Mouse (Mus musculus): ENCODE results near the gene Ppp2r5d. TPM values are rescaled to one million over a fixed set of nuclear protein-coding genes. Genes with fewer than 3 reads are reported as not detected.

Gene Ppp2r5d
- 10 to 100 TPM; 35.0 to 35.3 TPM for total RNA-seq (2021)
- long read RNA-seq, experiment 1, transcript Ppp2r5d-201 (15 exons, 2,926 nt), result major isoform, 25 of 43 reads
- long read RNA-seq, experiment 1, partial matches to known transcripts, result 9 of 43 reads
- long read RNA-seq, experiment 1, other reads (novel, unspliced or antisense), result 5 of 43 reads
- long read RNA-seq, experiment 2, transcript Ppp2r5d-201 (15 exons, 2,926 nt), result major isoform, 13 of 26 reads
- long read RNA-seq, experiment 2, partial matches to known transcripts, result 8 of 26 reads
- long read RNA-seq, experiment 2, other reads (novel, unspliced or antisense), result 4 of 26 reads

- intact Hi-C loops (cut with DNase I), result no loop called here
Measured at GRCm38 (mm10) chr17:46704887-46705835, at the start of gene Ppp2r5d. Gene Ppp2r5d, minus strand, starts transcription at chr17:46705111.

GRCm38 (mm10) chr17:46751794-46752556, 47.1 kb upstream of the Ppp2r5d start, which contains the start of gene Cnpy3:
Gene Cnpy3, minus strand, starts transcription at chr17:46752214.
- intact Hi-C loops (cut with DNase I), result no loop called here

More at GRCm38 (mm10) chr17:46704887-46705835, at the start of gene Ppp2r5d:
- peak; percentile 94 to 97 for DNase-seq

GRCm38 (mm10) chr17:46751056-46751793, 46.3 kb upstream of the Ppp2r5d start:
- DNase-seq, result no peak
- intact Hi-C loops (cut with DNase I), result no loop called here

More at GRCm38 (mm10) chr17:46751794-46752556, 47.1 kb upstream of the Ppp2r5d start, which contains the start of gene Cnpy3:
- peak; percentile 97 to 98 for DNase-seq

GRCm38 (mm10) chr17:46750580-46750979, 45.7 kb upstream of the Ppp2r5d start:
- intact Hi-C loops (cut with DNase I), result no loop called here
- DNase-seq, result no peak

- DNase-seq, result no peak
- intact Hi-C loops (cut with DNase I), result no loop called here
Measured at GRCm38 (mm10) chr17:46749282-46749681, 44.4 kb upstream of the Ppp2r5d start.

GRCm38 (mm10) chr17:46747806-46748205, 42.9 kb upstream of the Ppp2r5d start:
- no peak for DNase-seq
- intact Hi-C loops (cut with DNase I), result no loop called here

- no peak for DNase-seq
- intact Hi-C loops (cut with DNase I), result no loop called here
Measured at GRCm38 (mm10) chr17:46747234-46747633, 42.3 kb upstream of the Ppp2r5d start.

- intact Hi-C loops (cut with DNase I), result no loop called here
- DNase-seq, result no peak
Measured at GRCm38 (mm10) chr17:46745506-46745905, 40.6 kb upstream of the Ppp2r5d start.

- DNase-seq, result no peak
Measured at GRCm38 (mm10) chr17:46742986-46743385, 38.1 kb upstream of the Ppp2r5d start.

GRCm38 (mm10) chr17:46741305-46741704, 36.4 kb upstream of the Ppp2r5d start:
- intact Hi-C loops (cut with DNase I), result no loop called here
- no peak for DNase-seq

More at GRCm38 (mm10) chr17:46742986-46743385, 38.1 kb upstream of the Ppp2r5d start:
- intact Hi-C loops (cut with DNase I), result no loop called here

GRCm38 (mm10) chr17:46736160-46736559, 31.2 kb upstream of the Ppp2r5d start:
- peak; percentile 25 to 33 for DNase-seq
- intact Hi-C loops (cut with DNase I), result no loop called here

- no peak for DNase-seq
- intact Hi-C loops (cut with DNase I), result no loop called here
Measured at GRCm38 (mm10) chr17:46735287-46735686, 30.4 kb upstream of the Ppp2r5d start.

GRCm38 (mm10) chr17:46734055-46734454, 29.1 kb upstream of the Ppp2r5d start:
- no peak for DNase-seq
- intact Hi-C loops (cut with DNase I), result no loop called here

GRCm38 (mm10) chr17:46728904-46729318, 24.0 kb upstream of the Ppp2r5d start, which contains the start of gene Gnmt:
Gene Gnmt, minus strand, starts transcription at chr17:46729168.
- intact Hi-C loops (cut with DNase I), result no loop called here
- DNase-seq, result no peak

- DNase-seq, result no peak
- intact Hi-C loops (cut with DNase I), result no loop called here
Measured at GRCm38 (mm10) chr17:46728496-46728895, 23.6 kb upstream of the Ppp2r5d start.

GRCm38 (mm10) chr17:46728021-46728420, 23.1 kb upstream of the Ppp2r5d start:
- intact Hi-C loops (cut with DNase I), result no loop called here
- no peak for DNase-seq

GRCm38 (mm10) chr17:46727271-46727670, 22.4 kb upstream of the Ppp2r5d start:
- DNase-seq, result no peak
- intact Hi-C loops (cut with DNase I), result no loop called here

GRCm38 (mm10) chr17:46725731-46726645, 21.1 kb upstream of the Ppp2r5d start:
- DNase-seq, result no peak
- intact Hi-C loops (cut with DNase I), result no loop called here

GRCm38 (mm10) chr17:46725273-46725672, 20.4 kb upstream of the Ppp2r5d start:
- intact Hi-C loops (cut with DNase I), result no loop called here
- DNase-seq, result peak in 1 of 2 experiments; percentile 38
